Mouse (Mus musculus) heart, embryonic 16.5 days (tissue): Measurements from ENCODE around the gene Kpna1. TPM values are rescaled to one million over a fixed set of nuclear protein-coding genes. Genes with fewer than 3 reads are reported as not detected.
"Not testable (repeated sequence)": the region's sequence is repeated elsewhere in the genome, so short reads cannot be mapped to it uniquely, and the experiment has no call there.

Experiments
- ATAC-seq: fragments of 200-750 bp; cut with Nextera tagmentation; replicated peaks from 2 replicates; pipeline ENCODE4 v1.8.0; 2017; ENCODE audit warnings: moderate number of reproducible peaks; ENCODE audit not compliant: insufficient read depth, low FRiP score; ENCODE audit errors: extremely low read depth
- H3K27ac ChIP-seq: fragments of 300-500 bp; sonication (generic); 2 replicates; pipeline ENCODE4 v1.5.1; 2014; ENCODE audit warnings: mild to moderate bottlenecking, low read length, control low read depth, moderate library complexity
- H3K27me3 ChIP-seq: fragments of 300-500 bp; sonication (generic); 2 replicates; pipeline ENCODE4 v1.6.1; 2014; ENCODE audit warnings: low read length, mixed read lengths; ENCODE audit not compliant: control insufficient read depth, insufficient read depth
- H3K36me3 ChIP-seq: fragments of 300-500 bp; sonication (generic); 2 replicates; pipeline ENCODE4 v1.6.1; 2014; ENCODE audit not compliant: control insufficient read depth, insufficient read depth
- H3K4me1 ChIP-seq: fragments of 300-500 bp; sonication (generic); 2 replicates; pipeline ENCODE4 v1.6.1; 2014; ENCODE audit warnings: low read length, mixed read lengths; ENCODE audit not compliant: control insufficient read depth, insufficient read depth
- H3K4me2 ChIP-seq: fragments of 300-500 bp; sonication (generic); 2 replicates; pipeline ENCODE4 v1.6.1; 2014; ENCODE audit warnings: low read depth, mild to moderate bottlenecking, control low read depth, low read length
- H3K4me3 ChIP-seq: fragments of 300-500 bp; sonication (generic); 2 replicates; pipeline ENCODE4 v1.5.1; 2014; ENCODE audit warnings: mild to moderate bottlenecking, control low read depth, low read length
- H3K9ac ChIP-seq: fragments of 300-500 bp; sonication (generic); 2 replicates; pipeline ENCODE4 v1.6.1; 2014; ENCODE audit warnings: low read length, control low read depth
- H3K9me3 ChIP-seq: fragments of 300-500 bp; sonication (generic); replicated peaks from 2 replicates; pipeline ENCODE4 v1.6.1; 2016; ENCODE audit warnings: low read length; ENCODE audit not compliant: control insufficient read depth
- WGBS: fragments of 180-500 bp; shearing (Covaris S2); extraction: QIAGEN DNeasy Blood & Tissue Kit; methylation state at CpG from one replicate; pipeline ENCODE4 v1.1.7; 2014; 5-methylcytosine and 5-hydroxymethylcytosine counted together
- polyA plus RNA-seq: library from polyadenylated mRNA; unstranded; fragments of >200 nt; fragmentation: Nextera tagmentation; extraction: Ambion mirVana; gene quantifications from 2 replicates; pipeline ENCODE4 v1.2.1, GENCODE M21; 2015

The Kpna1 gene
- polyA plus RNA-seq, 1 experiment from 2014 or later = 41.4 TPM

DNA sequence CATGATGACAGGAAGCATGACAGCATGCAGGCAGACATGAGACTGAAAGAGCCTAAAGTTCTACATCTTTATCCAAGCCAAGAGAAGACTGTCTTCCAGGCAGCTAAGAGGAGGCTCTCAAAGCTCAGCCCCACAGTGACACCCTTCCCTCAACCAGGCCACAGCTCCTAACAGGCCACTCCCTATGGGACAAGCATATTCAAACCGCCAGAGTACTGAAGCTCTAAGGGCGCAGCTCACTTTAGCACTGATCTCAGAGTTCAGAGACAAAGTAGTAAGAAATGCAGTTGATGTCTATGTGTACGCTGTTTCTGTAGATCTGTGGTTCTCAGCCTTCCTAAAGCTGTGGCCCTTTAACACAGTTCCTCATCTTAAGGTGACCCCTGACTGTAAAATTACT lies 27.3 kb upstream of the Kpna1 start:
- H3K4me3 ChIP-seq = no peak overlapping the region
- no peak overlapping the region for H3K27ac ChIP-seq
- peaks cover 4% of the 10 kb centered on the region; the same call in 1 of the 2 replicates for H3K9me3 ChIP-seq
- H3K4me2 ChIP-seq = no peak overlapping the region
- WGBS = 89% methylated on average over 3 of the region's 3 CpGs
- H3K27me3 ChIP-seq = no peaks in the 10 kb centered on the region
- H3K36me3 ChIP-seq = peaks cover 15% of the 10 kb centered on the region
- ATAC-seq = no peak
- H3K9ac ChIP-seq = no peak overlapping the region
- peaks cover 4% of the 10 kb centered on the region for H3K4me1 ChIP-seq

DNA sequence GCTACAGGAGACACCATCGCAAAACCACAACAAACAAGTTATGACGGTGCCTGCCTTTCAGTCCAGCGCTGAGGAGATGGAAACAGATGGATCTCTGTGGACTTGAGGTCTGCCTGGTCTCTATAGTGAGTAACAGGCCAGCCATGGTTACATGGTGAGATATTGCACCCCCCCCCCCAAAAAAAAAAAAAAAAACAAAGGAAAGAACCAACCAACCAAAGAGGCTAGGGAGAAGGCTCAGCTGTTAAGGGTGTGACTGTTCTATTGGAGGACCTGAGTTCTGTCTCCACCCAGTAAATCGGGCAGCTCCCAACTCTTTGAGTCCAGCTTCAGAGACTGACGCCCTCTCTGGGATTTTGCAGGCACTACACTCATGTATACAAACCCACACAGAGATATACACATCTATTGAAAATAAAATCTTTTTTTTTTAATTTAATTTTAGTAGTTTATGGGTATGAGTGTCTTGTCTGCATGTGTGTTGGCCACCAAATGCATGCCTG lies 25.9 kb upstream of the Kpna1 start:
- Histone ChIP-seq H3K36me3 (peaks cover 16% of the 10 kb centered on the region), H3K27ac (no peak overlapping the region), H3K9me3 (peaks cover 4% of the 10 kb centered on the region; the same call in 1 of the 2 replicates), H3K27me3 (no peaks in the 10 kb centered on the region), H3K4me2 (no peak overlapping the region), H3K4me1 (peaks cover 4% of the 10 kb centered on the region), H3K4me3 (no peak overlapping the region), H3K9ac (no peak overlapping the region)
- no peak for ATAC-seq
- WGBS = 81% methylated on average over 5 of the region's 5 CpGs

DNA sequence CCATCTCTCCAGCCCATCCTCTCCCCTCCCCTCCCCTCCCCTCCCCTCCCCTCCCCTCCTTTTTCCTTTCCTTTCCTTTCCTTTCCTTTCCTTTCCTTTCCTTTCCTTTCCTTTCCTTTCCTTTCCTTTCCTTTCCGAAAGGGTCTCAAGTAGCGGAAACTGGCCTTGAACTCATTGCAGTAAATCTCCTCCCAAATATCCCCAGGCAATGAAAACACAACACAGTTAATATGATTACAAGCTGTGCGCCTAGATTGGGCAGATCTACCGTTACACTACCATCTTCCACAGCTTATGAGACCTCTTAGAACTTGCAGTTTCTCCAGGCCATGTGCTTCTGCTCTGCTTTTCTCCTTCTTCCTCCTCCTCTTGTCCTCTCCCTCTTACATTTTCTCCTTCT lies 12.6 kb upstream of the Kpna1 start:
- not testable (repeated sequence) for ATAC-seq, H3K27ac ChIP-seq, H3K4me2 ChIP-seq, H3K4me1 ChIP-seq, H3K27me3 ChIP-seq, H3K9ac ChIP-seq, H3K9me3 ChIP-seq, H3K4me3 ChIP-seq
- peaks cover 11% of the 10 kb centered on the region for H3K36me3 ChIP-seq
- WGBS = 80% methylated on average over 2 of the region's 4 CpGs

DNA sequence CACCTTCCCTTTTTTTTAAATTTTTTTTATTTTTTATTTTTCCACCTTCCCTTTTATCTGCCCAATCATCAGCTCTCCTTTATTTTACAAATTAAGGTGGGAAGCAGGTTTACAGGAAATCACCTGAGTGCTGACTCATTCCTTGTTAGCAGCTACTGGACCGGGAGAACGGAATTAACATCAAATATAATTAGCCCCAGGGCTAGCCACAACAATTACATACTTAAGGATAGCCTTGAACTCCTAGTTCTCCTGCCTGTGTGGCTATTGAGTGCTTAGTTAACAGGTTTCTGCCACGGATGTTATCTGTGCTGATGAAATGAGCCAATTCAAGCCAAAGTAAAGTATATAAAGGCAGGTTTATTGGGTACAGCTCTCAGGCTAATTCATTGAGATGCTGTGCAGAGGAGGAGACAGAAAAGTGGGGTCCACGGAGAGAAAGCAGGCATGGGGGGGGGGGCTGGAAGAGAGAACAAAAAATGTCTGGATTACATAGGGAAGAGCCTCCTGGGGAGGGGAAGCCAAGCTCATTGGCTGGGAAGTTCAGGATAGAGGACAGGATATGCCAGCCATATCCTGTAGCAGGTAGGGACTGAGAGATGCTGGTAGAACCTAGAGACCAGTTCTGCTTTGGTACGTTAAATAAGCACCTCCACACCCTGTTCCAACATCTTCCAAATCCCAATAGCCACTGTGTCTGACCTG lies 12.0 kb upstream of the Kpna1 start:
- 62% methylated on average over 5 of the region's 5 CpGs for WGBS

DNA sequence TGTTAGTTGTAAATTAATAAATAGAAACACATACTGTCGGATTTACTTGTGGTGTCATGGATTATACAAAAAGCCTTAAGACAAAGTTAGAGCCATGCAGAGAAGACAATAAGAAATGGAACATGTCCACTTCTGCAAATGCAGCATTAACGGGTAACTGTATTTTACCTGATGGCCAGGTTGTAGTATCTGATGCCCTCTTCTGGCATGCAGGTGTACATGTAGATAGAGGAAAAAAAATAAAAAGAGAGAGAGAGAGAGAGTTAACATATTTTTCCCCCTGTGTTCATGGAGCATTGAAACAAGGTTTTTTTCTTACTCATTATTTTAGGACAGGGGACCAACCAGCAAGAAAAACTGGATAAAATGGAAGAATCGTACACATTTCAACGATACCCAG lies 11.2 kb upstream of the Kpna1 start:
- no peaks in the 10 kb centered on the region for H3K27me3 ChIP-seq
- H3K9me3 ChIP-seq = no peaks in the 10 kb centered on the region
- H3K4me3 ChIP-seq = no peak overlapping the region
- no peak overlapping the region for H3K27ac ChIP-seq
- peaks cover 16% of the 10 kb centered on the region for H3K36me3 ChIP-seq
- WGBS = 86% methylated on average over 4 of the region's 4 CpGs
- H3K9ac ChIP-seq = no peak overlapping the region
- no peak for ATAC-seq
- H3K4me1 ChIP-seq = no peaks in the 10 kb centered on the region
- no peak overlapping the region for H3K4me2 ChIP-seq

More for the DNA sequence above, 12.0 kb upstream of the Kpna1 start:
- no peak overlapping the region for H3K27ac ChIP-seq
- H3K27me3 ChIP-seq = no peaks in the 10 kb centered on the region
- no peak overlapping the region for H3K4me2 ChIP-seq
- H3K36me3 ChIP-seq = peaks cover 13% of the 10 kb centered on the region
- no peak overlapping the region for H3K4me3 ChIP-seq
- no peaks in the 10 kb centered on the region for H3K4me1 ChIP-seq
- H3K9me3 ChIP-seq = no peaks in the 10 kb centered on the region
- no peak for ATAC-seq
- no peak overlapping the region for H3K9ac ChIP-seq

DNA sequence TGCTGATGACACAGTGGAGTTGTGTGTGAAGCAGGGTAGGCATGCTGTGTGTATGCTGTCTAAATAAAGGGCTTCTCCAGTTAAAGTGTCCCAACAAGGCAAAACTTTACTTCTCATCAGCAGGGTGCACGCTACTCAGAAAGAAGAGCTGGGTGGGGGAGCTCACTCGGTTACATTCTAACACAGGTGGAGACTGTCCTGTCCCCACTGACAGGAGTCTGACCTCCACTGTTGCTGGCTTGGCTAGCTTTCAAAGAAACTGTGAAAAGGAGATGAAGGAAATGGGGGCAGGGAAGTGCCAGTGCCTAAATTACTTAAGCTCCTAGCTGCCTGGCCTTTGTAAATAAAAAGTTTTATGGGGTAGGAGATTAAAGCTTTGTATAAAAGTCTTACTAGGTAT lies 10.4 kb upstream of the Kpna1 start:
- H3K27me3 ChIP-seq = no peaks in the 10 kb centered on the region
- H3K36me3 ChIP-seq = peaks cover 16% of the 10 kb centered on the region
- no peak overlapping the region for H3K9ac ChIP-seq
- no peak overlapping the region for H3K4me2 ChIP-seq
- no peak overlapping the region for H3K4me3 ChIP-seq
- no peaks in the 10 kb centered on the region for H3K4me1 ChIP-seq
- 42% methylated on average over 2 of the region's 2 CpGs for WGBS
- no peak for ATAC-seq
- no peaks in the 10 kb centered on the region for H3K9me3 ChIP-seq
- no peak overlapping the region for H3K27ac ChIP-seq

DNA sequence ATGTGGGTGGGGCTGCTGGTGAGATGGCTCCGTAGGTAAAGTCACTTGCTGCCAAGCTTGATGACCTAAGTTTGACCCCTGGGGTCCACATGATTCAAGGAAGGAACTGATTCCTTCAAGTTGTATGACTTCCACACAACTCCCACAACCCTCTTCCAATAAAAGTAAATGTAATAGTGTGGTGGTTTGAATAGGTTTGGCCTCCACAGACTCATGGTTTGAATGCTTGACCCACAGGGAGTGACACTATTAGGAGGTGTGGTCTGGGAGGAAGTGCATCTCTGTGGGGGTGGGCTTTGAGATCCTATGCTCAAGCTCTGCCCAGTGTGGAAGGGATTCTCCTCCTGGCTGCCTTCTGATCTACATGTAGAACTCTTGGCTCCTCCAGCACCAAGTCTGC lies 4.5 kb upstream of the Kpna1 start:
- Histone ChIP-seq H3K4me3 (no peak overlapping the region), H3K9ac (no peak overlapping the region), H3K4me1 (no peaks in the 10 kb centered on the region), H3K27ac (no peak overlapping the region), H3K4me2 (no peak overlapping the region), H3K9me3 (no peaks in the 10 kb centered on the region), H3K27me3 (no peaks in the 10 kb centered on the region), H3K36me3 (peaks cover 9% of the 10 kb centered on the region; the same call in 1 of the 2 replicates)
- no peak for ATAC-seq
- 45% methylated on average over 1 of the region's 1 CpGs for WGBS

DNA sequence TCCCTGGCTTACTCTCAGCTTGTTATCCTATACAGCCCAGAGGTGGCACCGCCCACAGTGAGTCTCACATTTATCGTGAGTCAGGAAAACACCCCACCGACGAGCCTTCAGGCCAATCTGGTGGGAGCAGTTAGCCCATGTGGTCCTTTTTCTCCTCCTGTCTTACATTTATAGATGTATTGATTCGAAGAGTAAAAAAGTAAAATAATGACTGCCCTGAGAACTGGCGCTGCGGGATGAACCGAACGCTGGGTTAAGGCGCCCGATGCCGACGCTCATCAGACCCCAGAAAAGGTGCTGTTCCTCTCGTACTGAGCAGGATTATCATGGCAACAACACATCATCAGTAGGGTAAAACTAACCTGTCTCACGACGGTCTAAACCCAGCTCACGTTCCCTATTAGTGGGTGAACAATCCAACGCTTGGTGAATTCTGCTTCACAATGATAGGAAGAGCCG lies 2.8 kb downstream of the Kpna1 start:
- Histone ChIP-seq H3K4me1 (peaks cover 13% of the 10 kb centered on the region), H3K36me3 (no peaks in the 10 kb centered on the region), H3K9ac (no peak overlapping the region), H3K27me3 (no peaks in the 10 kb centered on the region), H3K4me3 (no peak overlapping the region), H3K9me3 (no peaks in the 10 kb centered on the region), H3K4me2 (no peak overlapping the region), H3K27ac (no peak overlapping the region)
- 42% methylated on average over 19 of the region's 19 CpGs for WGBS
- peak; percentile 87 for ATAC-seq

DNA sequence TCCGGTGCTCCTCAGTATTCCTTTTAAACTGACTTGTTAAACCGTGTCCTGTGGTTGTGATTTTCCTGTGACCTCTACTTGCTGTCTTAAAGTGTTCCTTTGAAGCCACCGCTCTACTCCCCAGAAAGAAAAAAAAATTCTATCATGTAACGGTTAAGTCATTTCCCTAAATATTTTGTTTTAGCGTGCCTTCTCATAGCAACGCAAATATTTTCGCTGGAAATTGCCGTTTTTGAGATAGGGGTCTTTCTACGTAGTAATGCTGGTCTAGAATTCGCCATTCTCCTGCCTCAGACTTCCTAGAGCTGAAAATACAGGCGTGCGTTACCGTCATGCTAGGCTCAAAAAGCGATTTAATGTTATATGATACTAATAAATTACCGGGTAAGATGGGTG lies 4.0 kb downstream of the Kpna1 start:
- Histone ChIP-seq H3K4me1 (peaks cover 13% of the 10 kb centered on the region), H3K27me3 (no peaks in the 10 kb centered on the region), H3K36me3 (no peaks in the 10 kb centered on the region), H3K9me3 (no peaks in the 10 kb centered on the region), H3K4me2 (peak overlapping the region; percentile 87), H3K4me3 (peak overlapping the region; percentile 65), H3K27ac (peak overlapping the region; percentile 98), H3K9ac (peak overlapping the region; percentile 81)
- no peak for ATAC-seq
- 2% methylated on average over 15 of the region's 15 CpGs for WGBS
